Mouse (Mus musculus) CH12.LX (cell line): Measurements from ENCODE around the gene Uqcc3. TPM values are rescaled to one million over a fixed set of nuclear protein-coding genes. Genes with fewer than 3 reads are reported as not detected.

Experiments
- DNase-seq: peaks from one replicate; pipeline ENCODE4 v3.0.0-alpha.2; 2013; ENCODE audit errors: extremely low read depth
- H3K27ac ChIP-seq: 2 replicates; pipeline ENCODE4 v1.5.1; 2012; ENCODE audit warnings: low read depth, mild to moderate bottlenecking, control low read depth, moderate library complexity; ENCODE audit not compliant: insufficient read depth
- H3K27me3 ChIP-seq: replicated peaks from 2 replicates; pipeline ENCODE3; 2012; ENCODE audit warnings: inconsistent platforms
- H3K36me3 ChIP-seq, 2 experiments: replicated peaks in 1 of 2; 2 replicates each; pipeline versions ENCODE3 to v1.6.1; 2012; ENCODE audit warnings: inconsistent platforms in 1 of 2, low read length in 1 of 2, mild to moderate bottlenecking in 1 of 2, mixed read lengths in 1 of 2, moderate library complexity in 1 of 2; ENCODE audit not compliant: control insufficient read depth in 1 of 2, insufficient read depth in 1 of 2
- H3K4me1 ChIP-seq, 2 experiments: 2 replicates each; pipeline ENCODE4 v1.6.1; 2012; ENCODE audit warnings: inconsistent platforms in 1 of 2, moderate library complexity in 1 of 2; ENCODE audit not compliant: insufficient read depth in 2 of 2, control insufficient read depth in 1 of 2
- H3K4me2 ChIP-seq: 2 replicates; pipeline ENCODE4 v1.6.1; 2012; ENCODE audit warnings: low read depth, mild to moderate bottlenecking, control low read depth; ENCODE audit not compliant: poor library complexity, insufficient read depth, severe bottlenecking
- H3K4me3 ChIP-seq, 3 experiments: fragments of 150-350 bp in 1 of 3; sonication (generic) in 1 of 3; replicated peaks in 1 of 3; 2 replicates each; pipeline versions ENCODE3 to v1.5.1; 2011 to 2012; ENCODE audit warnings: low read depth in 2 of 3, low read length in 2 of 3, mild to moderate bottlenecking in 2 of 3, moderate library complexity in 2 of 3, control low read depth in 1 of 3, improper control_type of control experiment in 1 of 3, inconsistent platforms in 1 of 3, mixed read lengths in 1 of 3; ENCODE audit not compliant: poor library complexity in 1 of 3
- H3K79me2 ChIP-seq: replicated peaks from 2 replicates; pipeline ENCODE4 v1.6.1; 2012; ENCODE audit warnings: mild to moderate bottlenecking, moderate library complexity; ENCODE audit not compliant: control insufficient read depth, poor library complexity, insufficient read depth, severe bottlenecking; ENCODE audit errors: extremely low read depth
- H3K9ac ChIP-seq: 2 replicates; pipeline ENCODE4 v1.6.1; 2012; ENCODE audit warnings: low read depth, mild to moderate bottlenecking, control low read depth, moderate library complexity; ENCODE audit not compliant: insufficient read depth
- H3K9me3 ChIP-seq: replicated peaks from 2 replicates; pipeline ENCODE3; 2012; ENCODE audit warnings: low read length, inconsistent platforms, mixed read lengths
- BHLHE40 ChIP-seq: IDR thresholded peaks from 2 replicates; pipeline ENCODE4 v1.6.1; 2011; ENCODE audit warnings: mild to moderate bottlenecking, low read depth, low read length, improper control_type of control experiment
- CHD2 ChIP-seq: IDR thresholded peaks from 2 replicates; pipeline ENCODE4 v1.6.1; 2011; ENCODE audit warnings: low read length, improper control_type of control experiment
- CTCF ChIP-seq, 2 experiments: IDR thresholded peaks in 1 of 2; conservative IDR thresholded peaks in 1 of 2; 2 replicates each; pipeline ENCODE4 v1.5.1; 2011 to 2012; ENCODE audit warnings: low read depth in 2 of 2, low read length in 2 of 2, improper control_type of control experiment in 1 of 2, inconsistent platforms in 1 of 2, mild to moderate bottlenecking in 1 of 2, moderate library complexity in 1 of 2
- E2F4 ChIP-seq: IDR thresholded peaks from 2 replicates; pipeline ENCODE4 v1.6.1; 2011; ENCODE audit warnings: low read depth, low read length, improper control_type of control experiment; ENCODE audit not compliant: insufficient replicate concordance
- EP300 ChIP-seq: IDR thresholded peaks from 2 replicates; pipeline ENCODE4 v1.6.1; 2011; ENCODE audit warnings: low read length, improper control_type of control experiment
- HCFC1 ChIP-seq: IDR thresholded peaks from 2 replicates; pipeline ENCODE4 v1.6.1; 2012; ENCODE audit warnings: low read depth, mild to moderate bottlenecking, inconsistent platforms, low read length, improper control_type of control experiment
- IRF4 ChIP-seq: IDR thresholded peaks from 2 replicates; pipeline ENCODE4 v1.6.1; 2014; ENCODE audit warnings: low read depth, mild to moderate bottlenecking, inconsistent platforms, low read length, improper control_type of control experiment
- KAT2A ChIP-seq: IDR thresholded peaks from 2 replicates; pipeline ENCODE4 v1.6.1; 2012; ENCODE audit warnings: low read length, improper control_type of control experiment, inconsistent platforms; ENCODE audit not compliant: insufficient replicate concordance
- MXI1 ChIP-seq: IDR thresholded peaks from 2 replicates; pipeline ENCODE4 v1.6.1; 2011; ENCODE audit warnings: mild to moderate bottlenecking, low read depth, low read length, improper control_type of control experiment
- MYC ChIP-seq: IDR thresholded peaks from 2 replicates; pipeline ENCODE4 v1.6.1; 2011; ENCODE audit warnings: low read depth, mild to moderate bottlenecking, improper control_type of control experiment, low read length
- NELFE ChIP-seq: IDR thresholded peaks from 2 replicates; pipeline ENCODE4 v1.6.1; 2011; ENCODE audit warnings: low read depth, low read length, improper control_type of control experiment
- POLR2AphosphoS2 ChIP-seq: IDR thresholded peaks from 2 replicates; pipeline ENCODE4 v1.6.1; 2011; ENCODE audit warnings: low read depth, low read length, improper control_type of control experiment
- RAD21 ChIP-seq: IDR thresholded peaks from 2 replicates; pipeline ENCODE4 v1.6.1; 2011; ENCODE audit warnings: low read depth, mild to moderate bottlenecking, low read length, improper control_type of control experiment, moderate library complexity
- RCOR1 ChIP-seq: conservative IDR thresholded peaks from 2 replicates; pipeline ENCODE4 v1.6.1; 2012; ENCODE audit warnings: low read depth, mild to moderate bottlenecking, inconsistent platforms, low read length, improper control_type of control experiment
- SMC3 ChIP-seq: IDR thresholded peaks from 2 replicates; pipeline ENCODE4 v1.6.1; 2011; ENCODE audit warnings: low read depth, low read length, improper control_type of control experiment
- TBP ChIP-seq: conservative IDR thresholded peaks from 2 replicates; pipeline ENCODE4 v1.6.1; 2011; ENCODE audit warnings: low read depth, low read length, improper control_type of control experiment
- TCF12 ChIP-seq: IDR thresholded peaks from 2 replicates; pipeline ENCODE4 v1.6.1; 2014; ENCODE audit warnings: low read depth, mild to moderate bottlenecking, inconsistent platforms, low read length, improper control_type of control experiment
- USF1 ChIP-seq: IDR thresholded peaks from 2 replicates; pipeline ENCODE4 v1.6.1; 2014; ENCODE audit warnings: low read depth, mild to moderate bottlenecking, inconsistent platforms, low read length, improper control_type of control experiment
- ZC3H11A ChIP-seq: IDR thresholded peaks from 2 replicates; pipeline ENCODE4 v1.6.1; 2012; ENCODE audit warnings: low read depth, mild to moderate bottlenecking, inconsistent platforms, low read length, improper control_type of control experiment
- ZKSCAN1 ChIP-seq: IDR thresholded peaks from 2 replicates; pipeline ENCODE4 v1.6.1; 2012; ENCODE audit warnings: low read depth, inconsistent platforms, low read length, improper control_type of control experiment, borderline replicate concordance
- ZMIZ1 ChIP-seq: IDR thresholded peaks from 2 replicates; pipeline ENCODE4 v1.6.1; 2012; ENCODE audit warnings: low read depth, mild to moderate bottlenecking, inconsistent platforms, low read length, improper control_type of control experiment
- dilution Hi-C: fragments of 300-500 bp; cut with MboI; formaldehyde crosslinking; loops from 2 replicates; pipeline ENCODE4 v1.14.3; 2020; ENCODE audit warnings: low sequenced_read_pairs; ENCODE audit not compliant: extremely low pct_unique_long_range_greater_than_20kb, extremely low pct_ligation_motif_present
- in situ Hi-C: fragments of 300-500 bp; cut with MboI; formaldehyde crosslinking; loops from 3 replicates; pipeline ENCODE4 v1.14.3; 2019; ENCODE audit warnings: low sequenced_read_pairs, low pct_ligation_motif_present, low pct_unique_long_range_greater_than_20kb, mixed read lengths
- polyA plus RNA-seq: library from polyadenylated mRNA; unstranded; fragments of >175 nt; gene quantifications from 2 replicates; pipeline ENCODE4 v1.2.1, GENCODE M21; 2012; ENCODE audit warnings: low read depth; ENCODE audit not compliant: insufficient read length
- total RNA-seq, 2 experiments: library from RNA; depleted of rRNA; stranded (reverse); fragments of 300-350 nt in 1 of 2; fragments of >200 nt in 1 of 2; gene quantifications; 2 replicates each; pipeline ENCODE4 v1.2.3; 2012 to 2014

The Uqcc3 gene
- total and polyA plus RNA-seq, 3 experiments = 23.5 to 56.6 (median 42.6) TPM

DNA sequence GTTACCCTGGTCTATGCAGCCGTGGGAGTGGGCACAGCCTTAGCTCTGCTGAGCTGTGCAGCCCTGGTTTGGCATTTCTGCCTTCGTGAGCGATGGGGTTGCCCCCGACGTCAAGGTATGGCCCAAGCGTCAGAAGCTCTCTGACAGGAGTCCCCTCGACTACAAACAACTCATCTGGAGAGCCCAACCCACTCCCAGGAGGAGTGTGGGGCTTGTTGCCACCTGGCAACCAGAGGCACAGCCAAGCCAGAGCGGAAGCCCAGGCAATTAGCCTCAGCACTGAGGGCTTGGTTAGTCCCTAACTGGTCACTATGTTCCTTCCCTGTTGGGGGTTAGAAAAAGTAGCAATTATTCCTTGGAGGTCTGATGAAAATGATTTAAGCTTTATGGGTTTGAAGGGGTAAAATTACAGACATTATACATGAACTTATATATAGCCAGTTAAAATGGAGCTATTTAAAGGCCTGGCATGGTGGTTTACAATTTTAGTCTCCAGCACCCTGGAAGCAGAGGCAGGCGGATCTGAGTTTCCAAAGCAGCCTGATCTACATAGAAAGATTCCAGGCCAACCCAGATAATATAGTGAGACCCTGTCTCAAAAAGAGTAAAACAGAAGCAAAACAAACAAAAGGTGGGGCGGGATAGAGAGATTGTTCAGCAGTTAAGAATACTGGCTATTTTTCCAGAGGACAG is 28.3 kb downstream of the Uqcc3 start:
- H3K36me3 ChIP-seq = peaks cover 12 to 20% of the 10 kb centered on the region in 2 experiments
- H3K27ac ChIP-seq = no peak overlapping the region
- H3K4me2 ChIP-seq = no peak overlapping the region
- dilution Hi-C loops = no loop called here
- H3K27me3 ChIP-seq = no peaks in the 10 kb centered on the region
- H3K9ac ChIP-seq = no peak overlapping the region
- no peak for TF ChIP-seq MYC
- no peak for TF ChIP-seq CTCF (conservative IDR thresholded peaks at IDR 0.05 in 1 of 2, IDR thresholded peaks at IDR 0.05 in 1 of 2; ENCODE audit: low read depth in 2 of 2, low read length in 2 of 2)
- TF ChIP-seq BHLHE40 = no peak
- TF ChIP-seq ZMIZ1 = no peak
- TF ChIP-seq RCOR1 = no peak
- no peak for TF ChIP-seq CHD2
- TF ChIP-seq NELFE = no peak
- TF ChIP-seq KAT2A = no peak
- TF ChIP-seq USF1 = no peak
- TF ChIP-seq TBP = no peak
- no peak for TF ChIP-seq MXI1
- no peak for TF ChIP-seq HCFC1
- no peak for TF ChIP-seq ZC3H11A
- no peak for TF ChIP-seq EP300
- no peak for TF ChIP-seq SMC3
- TF ChIP-seq POLR2AphosphoS2 = no peak
- H3K79me2 ChIP-seq = no peaks in the 10 kb centered on the region
- no peaks in the 10 kb centered on the region for H3K9me3 ChIP-seq
- no peaks in the 10 kb centered on the region for H3K4me1 ChIP-seq
- H3K4me3 ChIP-seq = no peak overlapping the region
- in situ Hi-C loops = no loop called here
- DNase-seq = no peak

DNA sequence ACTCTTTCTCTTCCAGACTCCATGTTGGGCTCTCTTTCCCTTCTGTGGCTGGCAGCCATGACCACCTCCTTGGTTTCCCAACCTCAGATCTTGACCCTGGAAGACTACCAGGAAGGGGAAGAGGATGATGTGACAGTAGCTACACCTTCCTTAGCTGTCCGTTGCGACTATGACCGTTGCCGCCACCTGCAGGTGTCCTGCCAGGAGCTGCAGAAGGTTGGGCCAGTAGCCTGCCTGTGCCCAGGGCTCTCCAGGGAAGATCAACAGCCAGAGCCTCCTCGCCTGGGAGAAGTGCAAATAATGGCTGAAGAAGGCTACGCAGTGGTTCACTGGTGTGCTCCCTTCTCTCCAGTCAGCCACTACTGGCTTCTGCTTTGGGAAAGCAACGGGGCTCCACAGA is 29.1 kb downstream of the Uqcc3 start:
- no peaks in the 10 kb centered on the region for H3K4me1 ChIP-seq
- in situ Hi-C loops (no loop called here), dilution Hi-C loops (no loop called here)
- H3K27me3 ChIP-seq = no peaks in the 10 kb centered on the region
- H3K27ac ChIP-seq = no peak overlapping the region
- TF ChIP-seq RAD21 (peak; percentile 7), TCF12 (no peak), SMC3 (peak; percentile 35), IRF4 (no peak), USF1 (no peak), CTCF (conservative IDR thresholded peaks at IDR 0.05 in 1 of 2, IDR thresholded peaks at IDR 0.05 in 1 of 2; ENCODE audit: low read depth in 2 of 2, low read length in 2 of 2) (peak in 1 of 2 experiments; percentile 47; a peak in 2 of 4 replicates), E2F4 (no peak), ZKSCAN1 (no peak)
- no peak overlapping the region for H3K4me2 ChIP-seq
- peaks cover 20 to 27% of the 10 kb centered on the region in 2 experiments for H3K36me3 ChIP-seq
- no peaks in the 10 kb centered on the region for H3K79me2 ChIP-seq
- no peak overlapping the region for H3K4me3 ChIP-seq
- H3K9me3 ChIP-seq = no peaks in the 10 kb centered on the region
- no peak for DNase-seq
- H3K9ac ChIP-seq = no peak overlapping the region
